In genomic region chr3:89435041-89435440, GRCm38 (mm10) we compare ENCODE assay signal across 16 mouse cellular contexts. TPM values are rescaled to one million over a fixed set of nuclear protein-coding genes. Genes with fewer than 3 reads are reported as not detected.
DNase-seq lines count a peak whose midpoint lies in the region; ATAC-seq and TF ChIP-seq lines count a peak whose summit lies in the region.
"Had no signal": no experiment of that assay in that cellular context is flagged by ENCODE, and none has a peak within 500 bp of the region (broad histone marks: within the 10 kb centered on the region; RNA-seq: fewer than 3 reads in every experiment).

No protein-coding gene starts in this region.

- no peak for ATAC-seq in forebrain, embryonic 16.5 days
- ATAC-seq in midbrain, embryonic 12.5 days (ENCODE audit: low FRiP score, low read depth) = no peak
- no peak for ATAC-seq in forebrain, embryonic 11.5 days (replicated peaks; ENCODE audit: low FRiP score)
- ATAC-seq in limb, embryonic 14.5 days (ENCODE audit: low FRiP score, low read depth) = no peak
- ATAC-seq: hindbrain, postnatal 0 days had no signal

- H3K4me3 ChIP-seq in forebrain, embryonic 10.5 days = no peak overlapping the region
- no peak overlapping the region for H3K4me3 ChIP-seq in forebrain, embryonic 16.5 days (replicated peaks; ENCODE audit: low read length)
- no peak overlapping the region for H3K4me3 ChIP-seq in midbrain, embryonic 12.5 days
- no peak overlapping the region for H3K4me3 ChIP-seq in midbrain, embryonic 10.5 days
- no peak overlapping the region for H3K4me3 ChIP-seq in forebrain, embryonic 11.5 days (ENCODE audit: low read depth, low read length)
- no peak overlapping the region for H3K4me3 ChIP-seq in limb, embryonic 14.5 days (replicated peaks; ENCODE audit: low read length)
- H3K4me3 ChIP-seq: heart, adult 2 months had no signal

- no peak overlapping the region for H3K4me2 ChIP-seq in forebrain, embryonic 16.5 days (ENCODE audit: low read length)
- H3K4me2 ChIP-seq in midbrain, embryonic 12.5 days (replicated peaks) = no peak overlapping the region
- H3K4me2 ChIP-seq in forebrain, embryonic 11.5 days (ENCODE audit: low read depth, low read length, severe bottlenecking) = no peak overlapping the region
- H3K4me2 ChIP-seq in limb, embryonic 14.5 days (replicated peaks; ENCODE audit: low read depth, low read length, severe bottlenecking) = no peak overlapping the region
- H3K4me2 ChIP-seq: lung, embryonic 14.5 days had no signal

- H3K4me1 ChIP-seq in forebrain, embryonic 10.5 days = peaks cover 78% of the 10 kb centered on the region
- H3K4me1 ChIP-seq in forebrain, embryonic 16.5 days (replicated peaks; ENCODE audit: control insufficient read depth, insufficient read depth, low read length) = peaks cover 24% of the 10 kb centered on the region
- H3K4me1 ChIP-seq in midbrain, embryonic 12.5 days = peaks cover 31% of the 10 kb centered on the region
- peaks cover 43% of the 10 kb centered on the region for H3K4me1 ChIP-seq in midbrain, embryonic 10.5 days
- H3K4me1 ChIP-seq in forebrain, embryonic 11.5 days (replicated peaks; ENCODE audit: control insufficient read depth, insufficient read depth, low read length) = peaks cover 13% of the 10 kb centered on the region
- peaks cover 16% of the 10 kb centered on the region for H3K4me1 ChIP-seq in limb, embryonic 14.5 days (ENCODE audit: control insufficient read depth, insufficient read depth, low read length)

- no peak for TF ChIP-seq POLR2A in limb, embryonic 14.5 days (IDR thresholded peaks at IDR 0.05; ENCODE audit: borderline replicate concordance, extremely low read depth, insufficient read depth, insufficient read length)

- 0 out of 2 replicates have a peak overlapping the region, but pooled peaks have one; percentile 45 for H3K27ac ChIP-seq in forebrain, embryonic 10.5 days
- H3K27ac ChIP-seq in forebrain, embryonic 16.5 days (ENCODE audit: low read length) = no peak overlapping the region
- peak overlapping the region; percentile 1; the same call in 1 of the 2 replicates for H3K27ac ChIP-seq in midbrain, embryonic 12.5 days (replicated peaks)
- H3K27ac ChIP-seq in midbrain, embryonic 10.5 days (replicated peaks) = no peak overlapping the region
- H3K27ac ChIP-seq in forebrain, embryonic 11.5 days (ENCODE audit: low read depth, low read length) = 0 out of 2 replicates have a peak overlapping the region, but pooled peaks have one; percentile 15
- H3K27ac ChIP-seq in limb, embryonic 14.5 days (replicated peaks; ENCODE audit: low read depth, low read length) = peak overlapping the region; percentile 55; the same call in 1 of the 2 replicates
- H3K27ac ChIP-seq: heart, adult 2 months; hindbrain, postnatal 0 days had no signal

- H3K9me3 ChIP-seq in forebrain, embryonic 10.5 days = no peaks in the 10 kb centered on the region
- no peaks in the 10 kb centered on the region for H3K9me3 ChIP-seq in forebrain, embryonic 16.5 days (ENCODE audit: control insufficient read depth, low read length)
- no peaks in the 10 kb centered on the region for H3K9me3 ChIP-seq in midbrain, embryonic 12.5 days
- no peaks in the 10 kb centered on the region for H3K9me3 ChIP-seq in midbrain, embryonic 10.5 days (replicated peaks)
- no peaks in the 10 kb centered on the region for H3K9me3 ChIP-seq in forebrain, embryonic 11.5 days (ENCODE audit: control insufficient read depth, low read length)
- H3K9me3 ChIP-seq in limb, embryonic 14.5 days (ENCODE audit: control insufficient read depth, low read length) = no peaks in the 10 kb centered on the region

- H3K27me3 ChIP-seq in forebrain, embryonic 10.5 days (ENCODE audit: poor library complexity, severe bottlenecking) = no peaks in the 10 kb centered on the region
- H3K27me3 ChIP-seq in forebrain, embryonic 16.5 days (replicated peaks; ENCODE audit: control insufficient read depth, insufficient read depth, low read length) = no peaks in the 10 kb centered on the region
- no peaks in the 10 kb centered on the region for H3K27me3 ChIP-seq in midbrain, embryonic 12.5 days
- H3K27me3 ChIP-seq in midbrain, embryonic 10.5 days (ENCODE audit: low read depth, poor library complexity, severe bottlenecking) = no peaks in the 10 kb centered on the region
- H3K27me3 ChIP-seq in forebrain, embryonic 11.5 days (ENCODE audit: control insufficient read depth, insufficient read depth, low read length) = no peaks in the 10 kb centered on the region
- no peaks in the 10 kb centered on the region for H3K27me3 ChIP-seq in limb, embryonic 14.5 days (ENCODE audit: control insufficient read depth, insufficient read depth, low read length)

- WGBS in forebrain, embryonic 10.5 days = 66% methylated on average over 7 of the region's 7 CpGs
- WGBS in forebrain, embryonic 16.5 days = 40% methylated on average over 7 of the region's 7 CpGs
- 73% methylated on average over 7 of the region's 7 CpGs for WGBS in midbrain, embryonic 12.5 days
- 81% methylated on average over 7 of the region's 7 CpGs for WGBS in midbrain, embryonic 10.5 days
- WGBS in forebrain, embryonic 11.5 days = 63% methylated on average over 7 of the region's 7 CpGs
- WGBS in limb, embryonic 14.5 days = 63% methylated on average over 7 of the region's 7 CpGs

- H3K36me3 ChIP-seq in forebrain, embryonic 10.5 days (replicated peaks) = peaks cover 40% of the 10 kb centered on the region
- 0 out of 2 replicates have a peak, but pooled peaks cover 11% of the 10 kb centered on the region for H3K36me3 ChIP-seq in forebrain, embryonic 16.5 days (ENCODE audit: control insufficient read depth, insufficient read depth)
- peaks cover 24% of the 10 kb centered on the region for H3K36me3 ChIP-seq in midbrain, embryonic 12.5 days
- H3K36me3 ChIP-seq in midbrain, embryonic 10.5 days = peaks cover 33% of the 10 kb centered on the region
- peaks cover 4% of the 10 kb centered on the region for H3K36me3 ChIP-seq in forebrain, embryonic 11.5 days (ENCODE audit: control insufficient read depth, insufficient read depth, low read length)
- peaks cover 26% of the 10 kb centered on the region for H3K36me3 ChIP-seq in limb, embryonic 14.5 days (ENCODE audit: control insufficient read depth, insufficient read depth, low read length)

- no peak overlapping the region for H3K9ac ChIP-seq in forebrain, embryonic 16.5 days (replicated peaks; ENCODE audit: low read depth, low read length)
- no peak overlapping the region for H3K9ac ChIP-seq in midbrain, embryonic 12.5 days (replicated peaks)
- H3K9ac ChIP-seq in forebrain, embryonic 11.5 days (ENCODE audit: low read length) = no peak overlapping the region; the same call in 1 of the 2 replicates
- no peak overlapping the region for H3K9ac ChIP-seq in limb, embryonic 14.5 days (ENCODE audit: low read depth, low read length, severe bottlenecking)
- H3K9ac ChIP-seq: lung, embryonic 14.5 days had no signal

- DNase-seq in forebrain, embryonic 10.5 days (ENCODE audit: extremely low spot score, low spot score) = no peak
- no peak for DNase-seq in midbrain, embryonic 10.5 days (ENCODE audit: low spot score)
- DNase-seq in forebrain, embryonic 11.5 days (ENCODE audit: low spot score) = no peak
- no peak for DNase-seq in limb, embryonic 14.5 days (ENCODE audit: low spot score)
- no peak for DNase-seq in thymus, postnatal 10 days (ENCODE audit: low spot score in 2 of 2)
- DNase-seq in c-Kit-positive CD71-positive TER-119-positive erythroid progenitor cells, embryonic 14.5 days (ENCODE audit: low spot score) = no peak
- DNase-seq: cerebellum, adult 2 months; heart, adult 2 months; kidney, adult 2 months; kidney, postnatal 25 days; layer of hippocampus, postnatal 36 days; lung, embryonic 14.5 days; right cerebral cortex, adult 18-20 months had no signal

RNA-seq across cellular contexts. Expression of gene Pbxip1, which starts 1.5 kb away (rescaled TPM):
- 16.4 and 16.6 TPM in 2 replicates for polyA plus RNA-seq in forebrain, embryonic 10.5 days (2016; fragmentation: Nextera tagmentation; extraction: Ambion mirVana)
- polyA plus RNA-seq in forebrain, embryonic 16.5 days (2015; fragmentation: Nextera tagmentation; extraction: Ambion mirVana) = 11.1 and 14.4 TPM in 2 replicates
- 16.1 and 17.9 TPM in 2 replicates for polyA plus RNA-seq in midbrain, embryonic 12.5 days (2016; fragmentation: Nextera tagmentation; extraction: Ambion mirVana)
- 18.6 and 19.9 TPM in 2 replicates for polyA plus RNA-seq in midbrain, embryonic 10.5 days (2016; fragmentation: Nextera tagmentation; extraction: Ambion mirVana)
- polyA plus RNA-seq in forebrain, embryonic 11.5 days (2014; fragmentation: Nextera tagmentation; extraction: Ambion mirVana) = 9.1 and 10.0 TPM in 2 replicates
- 31.4 and 32.8 TPM in 2 replicates for polyA plus RNA-seq in limb, embryonic 14.5 days (2012; rRNA removed)
- polyA plus RNA-seq in limb, embryonic 14.5 days (2014; fragmentation: Nextera tagmentation; extraction: Ambion mirVana) = 17.9 and 21.2 TPM in 2 replicates

RNA-seq across cellular contexts. Expression of gene Pygo2, which starts 5.0 kb away (rescaled TPM):
- polyA plus RNA-seq in forebrain, embryonic 10.5 days (2016; fragmentation: Nextera tagmentation; extraction: Ambion mirVana) = 34.9 and 40.9 TPM in 2 replicates
- 40.0 and 43.7 TPM in 2 replicates for polyA plus RNA-seq in forebrain, embryonic 16.5 days (2015; fragmentation: Nextera tagmentation; extraction: Ambion mirVana)
- 52.5 and 58.3 TPM in 2 replicates for polyA plus RNA-seq in midbrain, embryonic 12.5 days (2016; fragmentation: Nextera tagmentation; extraction: Ambion mirVana)
- 41.9 and 43.3 TPM in 2 replicates for polyA plus RNA-seq in midbrain, embryonic 10.5 days (2016; fragmentation: Nextera tagmentation; extraction: Ambion mirVana)
- 53.9 and 60.6 TPM in 2 replicates for polyA plus RNA-seq in forebrain, embryonic 11.5 days (2014; fragmentation: Nextera tagmentation; extraction: Ambion mirVana)
- 83.4 and 121 TPM in 2 replicates for polyA plus RNA-seq in limb, embryonic 14.5 days (2012; rRNA removed)
- polyA plus RNA-seq in limb, embryonic 14.5 days (2014; fragmentation: Nextera tagmentation; extraction: Ambion mirVana) = 58.3 and 65.3 TPM in 2 replicates

RNA-seq across cellular contexts. Expression of gene Shc1, which starts 16.8 kb away (rescaled TPM):
- 49.4 and 53.2 TPM in 2 replicates for polyA plus RNA-seq in forebrain, embryonic 10.5 days (2016; fragmentation: Nextera tagmentation; extraction: Ambion mirVana)
- 14.4 and 17.2 TPM in 2 replicates for polyA plus RNA-seq in forebrain, embryonic 16.5 days (2015; fragmentation: Nextera tagmentation; extraction: Ambion mirVana)
- polyA plus RNA-seq in midbrain, embryonic 12.5 days (2016; fragmentation: Nextera tagmentation; extraction: Ambion mirVana) = 33.0 and 43.5 TPM in 2 replicates
- polyA plus RNA-seq in midbrain, embryonic 10.5 days (2016; fragmentation: Nextera tagmentation; extraction: Ambion mirVana) = 51.8 TPM in 2 replicates
- 30.9 and 31.6 TPM in 2 replicates for polyA plus RNA-seq in forebrain, embryonic 11.5 days (2014; fragmentation: Nextera tagmentation; extraction: Ambion mirVana)
- polyA plus RNA-seq in limb, embryonic 14.5 days (2012; rRNA removed) = 134 and 166 TPM in 2 replicates
- polyA plus RNA-seq in limb, embryonic 14.5 days (2014; fragmentation: Nextera tagmentation; extraction: Ambion mirVana) = 72.5 and 80.0 TPM in 2 replicates

RNA-seq across cellular contexts. Expression of gene Cks1b, which starts 16.9 kb away (rescaled TPM):
- polyA plus RNA-seq in forebrain, embryonic 10.5 days (2016; fragmentation: Nextera tagmentation; extraction: Ambion mirVana) = 681 and 720 TPM in 2 replicates
- 139 and 156 TPM in 2 replicates for polyA plus RNA-seq in forebrain, embryonic 16.5 days (2015; fragmentation: Nextera tagmentation; extraction: Ambion mirVana)
- 291 and 306 TPM in 2 replicates for polyA plus RNA-seq in midbrain, embryonic 12.5 days (2016; fragmentation: Nextera tagmentation; extraction: Ambion mirVana)
- 540 and 645 TPM in 2 replicates for polyA plus RNA-seq in midbrain, embryonic 10.5 days (2016; fragmentation: Nextera tagmentation; extraction: Ambion mirVana)
- 491 and 495 TPM in 2 replicates for polyA plus RNA-seq in forebrain, embryonic 11.5 days (2014; fragmentation: Nextera tagmentation; extraction: Ambion mirVana)
- polyA plus RNA-seq in limb, embryonic 14.5 days (2012; rRNA removed) = 247 and 268 TPM in 2 replicates
- 473 and 476 TPM in 2 replicates for polyA plus RNA-seq in limb, embryonic 14.5 days (2014; fragmentation: Nextera tagmentation; extraction: Ambion mirVana)

RNA-seq across cellular contexts. Expression of gene Pmvk, which starts 19.3 kb away (rescaled TPM):
- 72.0 and 75.3 TPM in 2 replicates for polyA plus RNA-seq in forebrain, embryonic 10.5 days (2016; fragmentation: Nextera tagmentation; extraction: Ambion mirVana)
- 70.2 and 92.5 TPM in 2 replicates for polyA plus RNA-seq in forebrain, embryonic 16.5 days (2015; fragmentation: Nextera tagmentation; extraction: Ambion mirVana)
- polyA plus RNA-seq in midbrain, embryonic 12.5 days (2016; fragmentation: Nextera tagmentation; extraction: Ambion mirVana) = 73.7 and 77.9 TPM in 2 replicates
- 79.0 and 79.2 TPM in 2 replicates for polyA plus RNA-seq in midbrain, embryonic 10.5 days (2016; fragmentation: Nextera tagmentation; extraction: Ambion mirVana)
- polyA plus RNA-seq in forebrain, embryonic 11.5 days (2014; fragmentation: Nextera tagmentation; extraction: Ambion mirVana) = 62.5 and 71.1 TPM in 2 replicates
- polyA plus RNA-seq in limb, embryonic 14.5 days (2012; rRNA removed) = 41.8 and 47.2 TPM in 2 replicates
- 46.5 and 52.3 TPM in 2 replicates for polyA plus RNA-seq in limb, embryonic 14.5 days (2014; fragmentation: Nextera tagmentation; extraction: Ambion mirVana)

Comparison
In these comparisons a context has a peak if more than half of its experiments do, and no peak if none do; other contexts are left out.
1. H3K27ac ChIP-seq: peak in forebrain, embryonic 10.5 days (single experiment), midbrain, embryonic 12.5 days (single experiment), forebrain, embryonic 11.5 days (single experiment) and limb, embryonic 14.5 days (single experiment); none in forebrain, embryonic 16.5 days (single experiment) and midbrain, embryonic 10.5 days (single experiment).